Comparison of ENCODE assay signal across 22 mouse cellular contexts in genomic region chr4:72914991-72915390, GRCm38 (mm10).
DNase-seq lines count a peak whose midpoint lies in the region; ATAC-seq and TF ChIP-seq lines count a peak whose summit lies in the region.
"Had no signal": no experiment of that assay in that cellular context is flagged by ENCODE, and none has a peak within 500 bp of the region (broad histone marks: within the 10 kb centered on the region; RNA-seq: fewer than 3 reads in every experiment).

No protein-coding gene starts in this region.

- DNase-seq in cerebellum, adult 11 months = peak; percentile 2
- no peak for DNase-seq in cerebellum, postnatal 4 days (ENCODE audit: low spot score in 2 of 2)
- DNase-seq in hindbrain, postnatal 0 days (ENCODE audit: low spot score) = peak; percentile 57
- no peak for DNase-seq in hindbrain, embryonic 14.5 days (ENCODE audit: low spot score)
- peak; percentile 21 for DNase-seq in cerebellum, adult 9-11 months
- no peak for DNase-seq in thymus, adult 18-20 months
- no peak for DNase-seq in spleen, postnatal 4 days (ENCODE audit: low spot score in 2 of 2)
- DNase-seq: adrenal gland, adult 8-10 months; adrenal gland, postnatal 36 days; B cell, adult 2 months; gastrocnemius, postnatal 14 days; heart, adult 2 months; heart, postnatal 14 days; kidney, adult 2 months had no signal

- H3K9ac ChIP-seq in hindbrain, postnatal 0 days (replicated peaks; ENCODE audit: low read length) = no peak overlapping the region
- no peak overlapping the region for H3K9ac ChIP-seq in hindbrain, embryonic 14.5 days
- H3K9ac ChIP-seq: forebrain, embryonic 13.5 days; heart, embryonic 15.5 days; hindbrain, embryonic 13.5 days had no signal

- TF ChIP-seq CTCF in hindbrain, postnatal 0 days (IDR thresholded peaks at IDR 0.05; ENCODE audit: low read depth) = no peak

- no peaks in the 10 kb centered on the region for H3K4me1 ChIP-seq in hindbrain, postnatal 0 days (ENCODE audit: insufficient read depth, low read length)
- no peaks in the 10 kb centered on the region for H3K4me1 ChIP-seq in hindbrain, embryonic 14.5 days (replicated peaks; ENCODE audit: control insufficient read depth, insufficient read depth, low read length)
- H3K4me1 ChIP-seq: embryonic facial prominence, embryonic 10.5 days; forebrain, embryonic 13.5 days; heart, embryonic 15.5 days; hindbrain, embryonic 13.5 days had no signal

- H3K9me3 ChIP-seq in hindbrain, postnatal 0 days (ENCODE audit: low read length) = no peaks in the 10 kb centered on the region
- no peaks in the 10 kb centered on the region for H3K9me3 ChIP-seq in hindbrain, embryonic 14.5 days (ENCODE audit: control insufficient read depth, low read length)
- H3K9me3 ChIP-seq: embryonic facial prominence, embryonic 10.5 days; forebrain, embryonic 13.5 days; G1E; heart, embryonic 15.5 days; hindbrain, embryonic 13.5 days had no signal

- no peak overlapping the region for H3K4me3 ChIP-seq in hindbrain, postnatal 0 days (ENCODE audit: low read length)
- H3K4me3 ChIP-seq in hindbrain, embryonic 14.5 days (replicated peaks; ENCODE audit: low read length) = no peak overlapping the region
- H3K4me3 ChIP-seq: embryonic facial prominence, embryonic 10.5 days; forebrain, embryonic 13.5 days; heart, adult 2 months; heart, embryonic 15.5 days; hindbrain, embryonic 13.5 days had no signal

- H3K36me3 ChIP-seq in hindbrain, postnatal 0 days (ENCODE audit: insufficient read depth, low read length) = no peaks in the 10 kb centered on the region
- no peaks in the 10 kb centered on the region for H3K36me3 ChIP-seq in hindbrain, embryonic 14.5 days (replicated peaks; ENCODE audit: control insufficient read depth, insufficient read depth)
- H3K36me3 ChIP-seq: embryonic facial prominence, embryonic 10.5 days; G1E; heart, embryonic 15.5 days; hindbrain, embryonic 13.5 days had no signal

- no peak for ATAC-seq in hindbrain, postnatal 0 days
- ATAC-seq in hindbrain, embryonic 14.5 days (ENCODE audit: low FRiP score) = no peak
- ATAC-seq: CD4-positive, CD25-positive, alpha-beta regulatory T cell, adult 4 months; forebrain, embryonic 13.5 days; intestine, embryonic 16.5 days had no signal

- H3K27ac ChIP-seq in hindbrain, postnatal 0 days = no peak overlapping the region
- H3K27ac ChIP-seq in hindbrain, embryonic 14.5 days = no peak overlapping the region
- H3K27ac ChIP-seq: embryonic facial prominence, embryonic 10.5 days; forebrain, embryonic 13.5 days; heart, adult 2 months; heart, embryonic 15.5 days; hindbrain, embryonic 13.5 days had no signal

- H3K27me3 ChIP-seq in hindbrain, postnatal 0 days (ENCODE audit: insufficient read depth, low read length) = no peaks in the 10 kb centered on the region
- H3K27me3 ChIP-seq in hindbrain, embryonic 14.5 days (ENCODE audit: control insufficient read depth, insufficient read depth, low read length) = no peaks in the 10 kb centered on the region
- H3K27me3 ChIP-seq: forebrain, embryonic 13.5 days; heart, embryonic 15.5 days; hindbrain, embryonic 13.5 days had no signal

- WGBS in hindbrain, postnatal 0 days = 57% methylated on average over 3 of the region's 3 CpGs
- WGBS in hindbrain, embryonic 14.5 days = 61% methylated on average over 3 of the region's 3 CpGs

- H3K4me2 ChIP-seq in hindbrain, postnatal 0 days (ENCODE audit: low read depth, low read length) = no peak overlapping the region
- H3K4me2 ChIP-seq in hindbrain, embryonic 14.5 days (replicated peaks) = no peak overlapping the region
- H3K4me2 ChIP-seq: forebrain, embryonic 13.5 days; heart, embryonic 11.5 days; heart, embryonic 15.5 days; hindbrain, embryonic 13.5 days had no signal

Comparison
In these comparisons a context has a peak if more than half of its experiments do, and no peak if none do; other contexts are left out.
1. DNase-seq: peak in cerebellum, adult 11 months (single experiment), hindbrain, postnatal 0 days (single experiment) and cerebellum, adult 9-11 months (single experiment); none in cerebellum, postnatal 4 days (0 of 2), hindbrain, embryonic 14.5 days (single experiment), thymus, adult 18-20 months (0 of 2) and spleen, postnatal 4 days (0 of 2).